Mouse (Mus musculus): ENCODE data around the gene Ppara.

Gene Ppara

GRCm38 (mm10) chr15:85807404-85807803 lies 72.6 kb downstream of the Ppara start:
- no peak for DNase-seq (ENCODE audit: low spot score)

GRCm38 (mm10) chr15:85808031-85808430 lies 73.2 kb downstream of the Ppara start:
- DNase-seq (ENCODE audit: low spot score) = no peak

- DNase-seq (ENCODE audit: low spot score) = no peak
Measured at GRCm38 (mm10) chr15:85808434-85808833, 73.7 kb downstream of the Ppara start.

GRCm38 (mm10) chr15:85809091-85809490 lies 74.3 kb downstream of the Ppara start:
- no peak for DNase-seq (ENCODE audit: low spot score)

- DNase-seq (ENCODE audit: low spot score) = no peak
Measured at GRCm38 (mm10) chr15:85810462-85810805, 75.7 kb downstream of the Ppara start.

GRCm38 (mm10) chr15:85810806-85811521 lies 76.2 kb downstream of the Ppara start:
- DNase-seq (ENCODE audit: low spot score) = peak; percentile 53

- DNase-seq (ENCODE audit: low spot score) = peak; percentile 100
Measured at GRCm38 (mm10) chr15:85811535-85812277, 76.9 kb downstream of the Ppara start, which contains the start of gene Cdpf1. Cdpf1 (minus strand) TSS chr15:85811697.

- DNase-seq (ENCODE audit: low spot score) = no peak
Measured at GRCm38 (mm10) chr15:85813428-85813827, 78.6 kb downstream of the Ppara start.

- peak; percentile 46 for DNase-seq (ENCODE audit: low spot score)
Measured at GRCm38 (mm10) chr15:85821203-85822010, 86.6 kb downstream of the Ppara start, which contains the start of gene Pkdrej. Pkdrej (minus strand) TSS chr15:85821734.

GRCm38 (mm10) chr15:85822011-85822359 lies 87.2 kb downstream of the Ppara start:
- DNase-seq (ENCODE audit: low spot score) = peak; percentile 34

GRCm38 (mm10) chr15:85826676-85827075 lies 91.9 kb downstream of the Ppara start:
- DNase-seq (ENCODE audit: low spot score) = no peak

- DNase-seq (ENCODE audit: low spot score) = no peak
Measured at GRCm38 (mm10) chr15:85828071-85828470, 93.3 kb downstream of the Ppara start.

- DNase-seq (ENCODE audit: low spot score) = no peak
Measured at GRCm38 (mm10) chr15:85829470-85829869, 94.7 kb downstream of the Ppara start.

GRCm38 (mm10) chr15:85831954-85832590 lies 97.3 kb downstream of the Ppara start, which contains the start of gene Ttc38:
Ttc38 (plus strand) TSS chr15:85832306.
- peak; percentile 80 for DNase-seq (ENCODE audit: low spot score)

GRCm38 (mm10) chr15:85832599-85832998 lies 97.8 kb downstream of the Ppara start:
- DNase-seq (ENCODE audit: low spot score) = no peak

GRCm38 (mm10) chr15:85835335-85835734 lies 100.6 kb downstream of the Ppara start:
- DNase-seq (ENCODE audit: low spot score) = no peak

- no peak for DNase-seq (ENCODE audit: low spot score)
Measured at GRCm38 (mm10) chr15:85836887-85837286, 102.1 kb downstream of the Ppara start.

- DNase-seq (ENCODE audit: low spot score) = peak; percentile 63
Measured at GRCm38 (mm10) chr15:85840983-85841382, 106.2 kb downstream of the Ppara start.

GRCm38 (mm10) chr15:85841796-85842360 lies 107.1 kb downstream of the Ppara start:
- no peak for DNase-seq (ENCODE audit: low spot score)

GRCm38 (mm10) chr15:85845071-85845470 lies 110.3 kb downstream of the Ppara start:
- DNase-seq (ENCODE audit: low spot score) = no peak

GRCm38 (mm10) chr15:85851656-85852392 lies 117.0 kb downstream of the Ppara start:
- DNase-seq (ENCODE audit: low spot score) = no peak
